Mouse (Mus musculus) heart, embryonic 12.5 days (tissue): ENCODE measurements around the gene Mocs1. TPM values are rescaled to one million over a fixed set of nuclear protein-coding genes. Genes with fewer than 3 reads are reported as not detected.
"Not testable (repeated sequence)": the region's sequence is repeated elsewhere in the genome, so short reads cannot be mapped to it uniquely, and the experiment has no call there.

Experiments used
- ATAC-seq: fragments of 200-750 bp; cut with Nextera tagmentation; 2 replicates; pipeline ENCODE4 v1.8.0; 2017; ENCODE audit warnings: moderate TSS enrichment, moderate library complexity; ENCODE audit not compliant: insufficient number of reproducible peaks, low FRiP score
- H3K27ac ChIP-seq: fragments of 300-500 bp; sonication (generic); 2 replicates; pipeline ENCODE4 v1.5.1; 2016; ENCODE audit warnings: mild to moderate bottlenecking, moderate library complexity; ENCODE audit not compliant: poor library complexity, severe bottlenecking
- H3K27me3 ChIP-seq: fragments of 300-500 bp; sonication (generic); replicated peaks from 2 replicates; pipeline ENCODE4 v1.6.1; 2016; ENCODE audit warnings: mild to moderate bottlenecking, moderate library complexity
- H3K36me3 ChIP-seq: fragments of 300-500 bp; sonication (generic); 2 replicates; pipeline ENCODE4 v1.6.1; 2016; ENCODE audit warnings: mild to moderate bottlenecking, moderate library complexity
- H3K4me1 ChIP-seq: fragments of 300-500 bp; sonication (generic); replicated peaks from 2 replicates; pipeline ENCODE4 v1.6.1; 2016; ENCODE audit warnings: mild to moderate bottlenecking
- H3K4me2 ChIP-seq: fragments of 300-500 bp; sonication (generic); 2 replicates; pipeline ENCODE4 v1.6.1; 2016; ENCODE audit warnings: mild to moderate bottlenecking, moderate library complexity
- H3K4me3 ChIP-seq: fragments of 300-500 bp; sonication (generic); 2 replicates; pipeline ENCODE4 v1.5.1; 2016; ENCODE audit warnings: mild to moderate bottlenecking
- H3K9ac ChIP-seq: fragments of 300-500 bp; sonication (generic); 2 replicates; pipeline ENCODE4 v1.6.1; 2016; ENCODE audit warnings: mild to moderate bottlenecking, moderate library complexity
- H3K9me3 ChIP-seq: fragments of 300-500 bp; sonication (generic); replicated peaks from 2 replicates; pipeline ENCODE4 v1.6.1; 2016; ENCODE audit warnings: mild to moderate bottlenecking, moderate library complexity
- WGBS: fragments of 180-500 bp; shearing (Covaris S2); methylation state at CpG from one replicate; pipeline ENCODE4 v1.1.7; 2016; 5-methylcytosine and 5-hydroxymethylcytosine counted together
- polyA plus RNA-seq: library from polyadenylated mRNA; unstranded; fragments of >200 nt; fragmentation: Nextera tagmentation; extraction: Ambion mirVana; gene quantifications from 2 replicates; pipeline ENCODE4 v1.2.1, GENCODE M21; 2016

The Mocs1 gene
- polyA plus RNA-seq, 1 experiment from 2014 or later: 6.6 TPM

DNA sequence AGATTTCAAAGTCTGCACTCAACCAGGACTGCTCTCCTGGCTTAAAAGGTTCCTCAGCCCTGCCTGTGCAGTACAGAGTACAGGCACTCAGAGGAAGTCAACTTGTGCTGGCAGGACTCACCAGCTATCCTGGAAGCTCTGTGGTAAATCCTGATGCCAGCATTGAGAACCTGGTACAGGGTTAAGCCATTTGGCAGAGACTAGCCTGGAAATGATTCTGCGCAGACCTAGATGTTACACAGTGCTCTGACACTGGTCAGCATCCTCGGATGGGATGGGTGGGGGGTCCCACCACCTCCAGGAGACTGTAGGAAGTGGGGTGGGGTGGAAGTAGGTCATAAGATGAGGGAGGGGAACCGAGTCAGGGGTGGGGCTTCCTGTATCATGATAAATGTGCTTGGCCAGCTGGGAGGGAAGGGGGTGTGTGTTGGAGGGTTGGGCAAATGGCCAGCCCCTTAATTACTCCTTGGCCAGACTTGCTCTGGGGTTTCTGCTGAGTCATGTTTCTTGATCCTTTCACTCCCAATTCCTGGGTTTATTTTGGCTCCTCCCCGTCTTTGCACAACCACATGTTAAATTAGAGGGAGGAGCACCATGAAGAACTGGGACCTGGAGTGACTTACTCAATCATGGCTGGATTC is 4.0 kb downstream of the Mocs1 start:
- ATAC-seq: no peak

DNA sequence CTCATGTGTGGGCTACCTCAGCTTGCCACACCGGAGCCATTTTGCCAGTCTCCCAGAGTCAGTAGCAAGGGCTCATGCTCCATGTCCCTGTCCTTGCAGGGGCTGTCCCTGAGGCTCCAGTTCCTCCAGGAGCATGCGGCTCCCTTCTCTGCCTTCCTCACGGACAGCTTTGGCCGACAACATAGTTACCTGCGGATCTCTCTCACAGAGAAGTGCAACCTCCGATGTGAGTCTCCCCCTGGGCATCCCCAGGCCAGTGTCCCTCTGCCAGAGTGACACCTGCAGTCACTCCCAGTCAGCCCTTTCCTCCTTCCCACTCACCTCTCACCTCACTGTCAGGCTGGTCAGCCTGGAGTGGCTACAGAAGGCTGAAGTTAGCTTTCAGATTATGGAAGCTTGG is 4.9 kb downstream of the Mocs1 start:
- Histone ChIP-seq H3K9me3 (0 out of 2 replicates have a peak, but pooled peaks cover 4% of the 10 kb centered on the region), H3K9ac (no peak overlapping the region), H3K4me3 (no peak overlapping the region), H3K27ac (no peak overlapping the region), H3K27me3 (no peaks in the 10 kb centered on the region), H3K4me1 (peaks cover 34% of the 10 kb centered on the region), H3K4me2 (no peak overlapping the region), H3K36me3 (peaks cover 37% of the 10 kb centered on the region)
- no peak for ATAC-seq
- WGBS: 88% methylated on average over 6 of the region's 6 CpGs

More for the DNA sequence above, 4.0 kb downstream of the Mocs1 start:
- whole genome bisulfite sequencing: 63% methylated on average over 4 of the region's 4 CpGs
- Histone ChIP-seq H3K4me1 (peaks cover 34% of the 10 kb centered on the region), H3K9me3 (0 out of 2 replicates have a peak, but pooled peaks cover 4% of the 10 kb centered on the region), H3K4me2 (no peak overlapping the region), H3K9ac (no peak overlapping the region), H3K27me3 (no peaks in the 10 kb centered on the region), H3K36me3 (peaks cover 36% of the 10 kb centered on the region), H3K27ac (peak overlapping the region; percentile 22; the same call in 1 of the 2 replicates), H3K4me3 (no peak overlapping the region)

DNA sequence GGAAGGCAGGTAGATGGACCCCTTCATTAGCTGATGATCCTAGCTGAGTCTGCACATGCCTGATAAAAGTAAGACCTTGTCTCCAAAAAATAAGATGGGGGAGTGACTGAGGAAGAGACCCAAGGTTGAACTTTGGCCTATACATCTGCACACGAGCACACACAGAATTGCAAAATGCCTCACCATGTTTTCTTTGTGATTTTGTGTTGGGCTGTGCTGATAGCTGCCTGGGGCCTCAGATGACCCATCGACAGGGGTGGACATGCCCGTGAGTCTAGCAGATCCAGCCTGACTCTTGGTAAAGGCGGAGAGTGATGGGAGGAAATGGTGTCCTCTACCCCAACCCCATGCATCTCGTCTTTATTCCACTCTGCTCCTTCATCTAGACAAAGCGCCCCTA is 6.1 kb downstream of the Mocs1 start:
- no peaks in the 10 kb centered on the region for H3K27me3 ChIP-seq
- no peak overlapping the region for H3K4me2 ChIP-seq
- no peak for ATAC-seq
- 53% methylated on average over 6 of the region's 6 CpGs for WGBS
- no peak overlapping the region for H3K27ac ChIP-seq
- H3K9ac ChIP-seq: no peak overlapping the region
- H3K4me1 ChIP-seq: peaks cover 32% of the 10 kb centered on the region
- no peak overlapping the region for H3K4me3 ChIP-seq
- H3K36me3 ChIP-seq: peaks cover 39% of the 10 kb centered on the region
- 0 out of 2 replicates have a peak, but pooled peaks cover 4% of the 10 kb centered on the region for H3K9me3 ChIP-seq

DNA sequence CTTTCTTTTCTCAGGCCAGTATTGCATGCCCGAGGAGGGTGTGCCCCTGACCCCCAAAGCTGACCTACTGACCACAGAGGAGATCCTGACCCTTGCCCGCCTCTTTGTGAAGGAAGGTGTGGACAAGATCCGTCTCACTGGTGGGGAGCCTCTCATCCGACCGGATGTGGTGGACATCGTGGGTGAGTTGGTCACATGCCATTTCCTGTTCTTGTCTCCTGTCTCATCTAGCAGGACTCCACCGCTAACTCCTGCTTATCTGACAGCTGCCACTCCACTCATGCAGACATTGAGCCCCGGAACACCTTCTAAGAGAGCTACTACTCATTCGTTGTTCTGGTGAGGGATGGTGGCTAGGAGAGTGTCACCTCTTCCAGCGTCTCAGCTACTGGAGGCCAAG is 6.9 kb downstream of the Mocs1 start:
- no peak overlapping the region for H3K27ac ChIP-seq
- no peak overlapping the region for H3K4me2 ChIP-seq
- H3K9ac ChIP-seq: no peak overlapping the region
- ATAC-seq: no peak
- H3K36me3 ChIP-seq: peaks cover 39% of the 10 kb centered on the region
- H3K4me3 ChIP-seq: no peak overlapping the region
- 76% methylated on average over 10 of the region's 10 CpGs for WGBS
- no peaks in the 10 kb centered on the region for H3K27me3 ChIP-seq
- H3K9me3 ChIP-seq: 0 out of 2 replicates have a peak, but pooled peaks cover 4% of the 10 kb centered on the region
- H3K4me1 ChIP-seq: peaks cover 28% of the 10 kb centered on the region

DNA sequence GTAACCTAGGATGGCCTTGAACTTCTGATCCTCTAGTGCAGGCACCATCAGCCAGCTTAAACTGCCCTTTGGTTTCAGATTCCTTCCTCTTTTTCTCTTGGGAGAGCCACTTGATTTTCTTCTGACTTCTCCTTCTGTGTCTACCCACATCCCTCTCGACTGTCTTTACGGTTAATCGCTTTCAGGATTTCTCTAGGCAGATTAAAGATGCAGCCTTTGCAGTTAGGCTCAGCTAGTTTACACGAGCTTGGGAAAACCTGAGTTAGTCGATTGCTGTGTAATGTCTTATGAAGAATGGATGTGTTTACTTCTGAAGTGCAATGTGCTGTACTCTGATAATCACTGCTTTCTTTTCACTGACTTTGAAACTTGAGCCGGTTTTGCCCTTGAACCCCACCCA is 8.5 kb downstream of the Mocs1 start:
- H3K27ac ChIP-seq: no peak overlapping the region
- H3K9me3 ChIP-seq: 0 out of 2 replicates have a peak, but pooled peaks cover 4% of the 10 kb centered on the region
- H3K4me1 ChIP-seq: peaks cover 25% of the 10 kb centered on the region
- no peak overlapping the region for H3K4me2 ChIP-seq
- WGBS: 77% methylated on average over 6 of the region's 6 CpGs
- no peak overlapping the region for H3K4me3 ChIP-seq
- peaks cover 45% of the 10 kb centered on the region for H3K36me3 ChIP-seq
- no peak for ATAC-seq
- no peak overlapping the region for H3K9ac ChIP-seq
- no peaks in the 10 kb centered on the region for H3K27me3 ChIP-seq

DNA sequence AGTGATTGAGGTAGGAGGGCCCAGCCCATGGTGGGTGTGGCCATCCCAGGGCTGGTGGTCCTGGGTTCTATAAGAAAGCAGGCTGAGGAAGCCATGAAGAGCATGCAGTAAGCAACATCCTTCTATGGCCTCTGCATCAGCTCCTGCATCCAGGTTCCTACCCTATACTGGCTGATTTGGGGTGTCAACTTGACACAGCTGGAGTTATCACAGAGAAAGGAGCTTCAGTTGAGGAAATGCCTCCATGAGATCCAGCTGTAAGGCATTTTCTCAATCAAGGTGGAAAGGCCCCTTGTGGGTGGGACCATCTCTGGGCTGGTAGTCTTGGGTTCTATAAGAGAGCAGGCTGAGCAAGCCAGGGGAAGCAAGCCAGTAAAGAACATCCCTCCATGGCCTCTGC is 9.1 kb downstream of the Mocs1 start:
- not testable (repeated sequence) for H3K9me3 ChIP-seq, H3K27me3 ChIP-seq, H3K4me2 ChIP-seq, H3K4me3 ChIP-seq, H3K9ac ChIP-seq, ATAC-seq, H3K27ac ChIP-seq
- peaks cover 20% of the 10 kb centered on the region for H3K4me1 ChIP-seq
- peaks cover 45% of the 10 kb centered on the region for H3K36me3 ChIP-seq

DNA sequence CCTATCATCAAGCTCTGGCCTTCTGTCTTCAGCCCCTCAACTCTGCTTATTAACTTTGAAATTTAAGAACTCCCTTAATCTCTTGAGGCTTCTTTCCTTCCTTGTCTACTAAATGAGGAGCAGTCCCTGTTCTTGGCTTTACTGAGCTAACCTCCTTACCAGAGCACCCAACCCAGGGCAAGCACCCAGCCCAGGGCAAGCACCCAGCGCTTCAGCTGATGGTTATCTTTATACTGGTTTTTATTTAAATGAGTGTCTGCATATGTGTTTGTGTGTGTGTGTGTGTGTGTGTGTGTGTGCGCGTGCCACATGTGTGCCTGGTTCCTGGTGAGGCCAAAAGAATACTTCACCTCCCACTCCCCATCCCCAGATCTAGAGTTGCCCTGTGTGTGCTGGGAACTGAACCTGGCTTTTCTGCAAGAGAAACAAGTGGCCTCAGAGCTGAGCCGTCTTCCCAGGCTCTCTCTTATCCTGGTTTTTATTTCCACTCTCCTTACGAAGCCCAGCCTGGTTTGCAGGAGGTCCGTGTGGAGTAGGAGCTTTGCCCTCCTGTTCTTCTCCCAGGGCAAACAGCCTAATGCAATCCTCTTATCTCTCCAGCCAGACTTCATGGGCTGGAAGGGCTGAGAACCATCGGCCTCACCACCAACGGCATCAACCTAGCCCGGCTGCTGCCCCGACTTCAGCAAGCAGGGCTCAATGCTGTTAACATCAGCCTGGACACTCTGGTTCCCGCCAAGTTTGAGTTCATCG is 10.8 kb downstream of the Mocs1 start:
- peak; percentile 73; the same call in 1 of the 2 replicates for ATAC-seq
- Histone ChIP-seq H3K9me3 (0 out of 2 replicates have a peak, but pooled peaks cover 4% of the 10 kb centered on the region), H3K4me3 (no peak overlapping the region), H3K4me1 (peaks cover 14% of the 10 kb centered on the region), H3K9ac (no peak overlapping the region), H3K27me3 (no peaks in the 10 kb centered on the region), H3K27ac (no peak overlapping the region), H3K4me2 (no peak overlapping the region), H3K36me3 (peaks cover 33% of the 10 kb centered on the region)
- 37% methylated on average over 12 of the region's 12 CpGs for WGBS

DNA sequence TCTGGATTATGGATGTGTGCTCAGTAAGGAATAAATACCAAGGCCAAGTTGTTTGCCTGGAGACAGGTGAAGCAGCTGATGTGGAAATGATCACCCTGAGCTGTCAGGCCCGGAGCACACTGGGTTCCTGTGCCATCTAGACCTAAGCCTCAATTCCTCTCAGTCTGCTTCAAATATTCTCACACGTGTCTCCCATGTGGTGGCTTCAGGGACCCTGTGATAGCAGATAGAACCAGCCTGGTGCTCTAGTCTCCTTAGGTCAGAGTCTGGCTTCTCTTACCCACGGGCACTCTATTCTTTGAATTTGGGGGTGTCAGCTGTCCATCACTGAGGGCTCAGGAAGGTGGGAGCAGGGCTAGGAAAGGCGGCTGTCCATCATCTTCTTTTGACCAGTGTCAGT is 11.5 kb downstream of the Mocs1 start:
- no peak overlapping the region for H3K4me3 ChIP-seq
- H3K9ac ChIP-seq: no peak overlapping the region
- 73% methylated on average over 4 of the region's 4 CpGs for WGBS
- no peaks in the 10 kb centered on the region for H3K27me3 ChIP-seq
- 0 out of 2 replicates have a peak, but pooled peaks cover 4% of the 10 kb centered on the region for H3K9me3 ChIP-seq
- H3K4me2 ChIP-seq: no peak overlapping the region
- ATAC-seq: no peak
- no peak overlapping the region for H3K27ac ChIP-seq
- H3K4me1 ChIP-seq: peaks cover 14% of the 10 kb centered on the region
- H3K36me3 ChIP-seq: peaks cover 26% of the 10 kb centered on the region

DNA sequence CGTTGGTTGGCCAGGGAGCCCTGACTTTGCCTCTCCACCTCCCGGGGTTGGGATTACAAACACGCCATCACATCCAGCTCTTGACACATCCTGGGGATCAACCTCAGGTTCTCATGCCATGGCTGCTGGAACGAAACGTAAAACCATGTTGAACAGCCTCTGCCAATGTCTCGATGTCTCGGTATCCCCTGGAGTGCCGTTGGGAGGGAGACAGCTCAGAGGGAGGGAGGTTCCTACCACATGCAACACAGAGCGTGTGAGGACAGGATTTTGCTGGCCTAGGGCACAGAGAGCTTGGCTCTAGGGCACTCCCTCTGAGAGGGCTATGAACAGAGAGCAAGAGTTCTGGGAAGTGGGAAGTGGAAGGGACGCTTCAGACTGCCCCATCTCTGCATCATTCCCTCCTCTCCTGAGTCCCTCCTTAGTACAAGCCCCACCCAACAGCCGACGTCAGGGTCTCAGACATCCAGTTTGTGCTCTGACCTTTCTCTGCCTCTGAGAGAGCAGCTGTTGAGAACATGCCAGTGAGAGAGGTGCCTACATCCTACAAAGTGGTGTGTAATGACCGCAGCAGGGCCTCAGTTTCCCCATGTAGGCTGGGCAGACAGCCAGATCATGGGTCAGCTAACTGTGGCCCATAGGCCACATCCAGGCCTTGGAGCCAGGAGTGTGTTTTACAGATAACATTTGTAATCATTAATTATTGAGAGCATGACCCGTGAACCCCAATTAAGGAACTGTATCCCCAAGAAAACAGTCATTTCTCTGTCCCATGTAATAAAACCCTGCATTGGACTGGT is 12.4 kb downstream of the Mocs1 start:
- Histone ChIP-seq H3K4me1 (peaks cover 14% of the 10 kb centered on the region), H3K4me2 (no peak overlapping the region), H3K9me3 (0 out of 2 replicates have a peak, but pooled peaks cover 4% of the 10 kb centered on the region), H3K36me3 (peaks cover 18% of the 10 kb centered on the region), H3K27me3 (no peaks in the 10 kb centered on the region), H3K27ac (no peak overlapping the region), H3K4me3 (no peak overlapping the region), H3K9ac (no peak overlapping the region)
- WGBS: 62% methylated on average over 14 of the region's 14 CpGs
- peak; percentile 29; the same call in 1 of the 2 replicates for ATAC-seq

DNA sequence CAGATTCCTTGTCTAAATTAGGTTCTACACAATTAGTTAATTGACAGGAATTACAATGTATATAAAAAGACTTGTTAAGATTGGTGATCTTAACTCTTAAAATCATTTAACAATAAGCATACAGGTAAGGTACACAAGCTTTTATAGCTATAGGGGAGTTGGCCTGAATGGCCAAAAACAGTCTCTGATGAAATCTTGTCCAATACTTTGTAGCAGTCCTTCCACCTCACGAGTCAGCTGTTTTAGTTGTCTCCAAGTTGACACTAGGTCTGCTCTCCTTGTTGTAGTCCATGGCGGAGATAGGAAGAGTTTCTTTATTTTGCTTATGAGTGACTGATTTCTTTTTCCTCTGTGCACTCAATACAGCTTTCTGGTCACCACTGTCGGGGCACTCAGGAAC is 14.7 kb downstream of the Mocs1 start:
- not testable (repeated sequence) for H3K4me2 ChIP-seq, H3K4me3 ChIP-seq, H3K9ac ChIP-seq, H3K36me3 ChIP-seq, H3K9me3 ChIP-seq, H3K27ac ChIP-seq, ATAC-seq, H3K27me3 ChIP-seq
- peaks cover 14% of the 10 kb centered on the region for H3K4me1 ChIP-seq
- WGBS: 62% methylated on average over 3 of the region's 3 CpGs
